Mouse (Mus musculus) kidney, postnatal 25 days (tissue): Measurements from ENCODE around the gene Grik4.

Experiments
- DNase-seq, 2 experiments: peaks; one replicate each; pipeline ENCODE4 v3.0.0; 2021; ENCODE audit warnings: mixed read lengths in 2 of 2

The Grik4 gene

GRCm38 (mm10) chr9:42565921-42566320 is 378.4 kb downstream of the Grik4 start:
- no peak for DNase-seq

- DNase-seq: no peak
Measured at GRCm38 (mm10) chr9:42555186-42555585, 389.1 kb downstream of the Grik4 start.

GRCm38 (mm10) chr9:42550116-42550515 is 394.2 kb downstream of the Grik4 start:
- peak; percentile 62 to 68 for DNase-seq

GRCm38 (mm10) chr9:42548981-42549380 is 395.3 kb downstream of the Grik4 start:
- DNase-seq: no peak

GRCm38 (mm10) chr9:42544521-42544920 is 399.8 kb downstream of the Grik4 start:
- no peak for DNase-seq

GRCm38 (mm10) chr9:42533491-42533890 is 410.8 kb downstream of the Grik4 start:
- DNase-seq: no peak

GRCm38 (mm10) chr9:42533041-42533440 is 411.3 kb downstream of the Grik4 start:
- DNase-seq: no peak

GRCm38 (mm10) chr9:42531951-42532350 is 412.3 kb downstream of the Grik4 start:
- DNase-seq: no peak

- no peak for DNase-seq
Measured at GRCm38 (mm10) chr9:42530221-42531152, 413.8 kb downstream of the Grik4 start.

- DNase-seq: peak; percentile 10 to 71
Measured at GRCm38 (mm10) chr9:42520587-42521084, 423.7 kb downstream of the Grik4 start.

GRCm38 (mm10) chr9:42518163-42518562 is 426.1 kb downstream of the Grik4 start:
- DNase-seq: no peak

- DNase-seq: no peak
Measured at GRCm38 (mm10) chr9:42513159-42513558, 431.1 kb downstream of the Grik4 start.

GRCm38 (mm10) chr9:42512312-42512711 is 432.0 kb downstream of the Grik4 start:
- DNase-seq: peak; percentile 86 to 90

GRCm38 (mm10) chr9:42508235-42508634 is 436.1 kb downstream of the Grik4 start:
- no peak for DNase-seq

- DNase-seq: no peak
Measured at GRCm38 (mm10) chr9:42507709-42508108, 436.6 kb downstream of the Grik4 start, which contains the start of gene Tbcel. Gene Tbcel, minus strand, starts transcription at chr9:42507809.

GRCm38 (mm10) chr9:42507022-42507421 is 437.3 kb downstream of the Grik4 start:
- no peak for DNase-seq

GRCm38 (mm10) chr9:42504971-42505510 is 439.3 kb downstream of the Grik4 start:
- DNase-seq: peak; percentile 45 to 57

GRCm38 (mm10) chr9:42504559-42504958 is 439.7 kb downstream of the Grik4 start:
- no peak for DNase-seq

GRCm38 (mm10) chr9:42503709-42504108 is 440.6 kb downstream of the Grik4 start:
- DNase-seq: no peak

GRCm38 (mm10) chr9:42496296-42496695 is 448.0 kb downstream of the Grik4 start:
- DNase-seq: no peak

- DNase-seq: no peak
Measured at GRCm38 (mm10) chr9:42491780-42492179, 452.5 kb downstream of the Grik4 start.

- DNase-seq: no peak
Measured at GRCm38 (mm10) chr9:42490589-42491382, 453.5 kb downstream of the Grik4 start.

- DNase-seq: no peak
Measured at GRCm38 (mm10) chr9:42488071-42488470, 456.2 kb downstream of the Grik4 start.
